In genomic region chr2:71321486-71321885, GRCm38 (mm10) we compare ENCODE assay signal across 24 mouse cellular contexts.
"Had no signal": no experiment of that assay in that cellular context is flagged by ENCODE, and none has a peak within 500 bp of the region (broad histone marks: within the 10 kb centered on the region; RNA-seq: fewer than 3 reads in every experiment).

No protein-coding gene starts in this region.

- H3K4me1 ChIP-seq: heart, embryonic 10.5 days; heart, embryonic 12.5 days; hindbrain, embryonic 10.5 days; hindbrain, embryonic 12.5 days; intestine, embryonic 15.5 days; liver, embryonic 13.5 days had no signal

- ATAC-seq: hindbrain, embryonic 16.5 days; inflammation-experienced regulatory T-cells, adult 6 months; intestine, embryonic 15.5 days; intestine, postnatal 0 days had no signal

- H3K9ac ChIP-seq: heart, embryonic 12.5 days; hindbrain, embryonic 12.5 days; hindbrain, embryonic 14.5 days; intestine, embryonic 15.5 days; limb, embryonic 12.5 days; liver, embryonic 13.5 days had no signal

- DNase-seq: gastrocnemius, postnatal 14 days; heart, postnatal 10 days; heart, postnatal 4 days; kidney, adult 18-20 months; kidney, adult 8-10 months; kidney, postnatal 10 days; kidney, postnatal 25 days; kidney, postnatal 4 days; liver; liver, embryonic 13.5 days had no signal

- H3K9me3 ChIP-seq: hindbrain, embryonic 10.5 days; intestine, embryonic 15.5 days; limb, embryonic 10.5 days; limb, embryonic 12.5 days; liver, embryonic 13.5 days had no signal

- H3K27me3 ChIP-seq: heart, embryonic 12.5 days; hindbrain, embryonic 12.5 days; intestine, embryonic 15.5 days; limb, embryonic 12.5 days; liver, embryonic 13.5 days had no signal

- H3K4me3 ChIP-seq: heart, embryonic 10.5 days; heart, embryonic 12.5 days; hindbrain, embryonic 10.5 days; hindbrain, embryonic 12.5 days; intestine, embryonic 15.5 days; layer of hippocampus, adult 2 months; left cerebral cortex, adult 2 months; limb, embryonic 10.5 days; limb, embryonic 12.5 days; liver, embryonic 13.5 days had no signal

- H3K27ac ChIP-seq: heart, embryonic 10.5 days; hindbrain, embryonic 10.5 days; hindbrain, embryonic 12.5 days; hindbrain, embryonic 14.5 days; intestine, embryonic 15.5 days; layer of hippocampus, adult 2 months; left cerebral cortex, adult 2 months; limb, embryonic 10.5 days; limb, embryonic 12.5 days; liver, embryonic 13.5 days had no signal

- H3K36me3 ChIP-seq: intestine, embryonic 15.5 days had no signal

- H3K4me2 ChIP-seq: heart, embryonic 12.5 days; hindbrain, embryonic 12.5 days; hindbrain, embryonic 14.5 days; intestine, embryonic 15.5 days; limb, embryonic 12.5 days; liver, embryonic 11.5 days; liver, embryonic 13.5 days had no signal
